In genomic region chr5:129785235-129785870, GRCm38 (mm10) we compare ENCODE assay signal across 20 mouse cellular contexts. TPM values are rescaled to one million over a fixed set of nuclear protein-coding genes. Genes with fewer than 3 reads are reported as not detected.
DNase-seq lines count a peak whose midpoint lies in the region; ATAC-seq and TF ChIP-seq lines count a peak whose summit lies in the region.
"Had no signal": no experiment of that assay in that cellular context is flagged by ENCODE, and none has a peak within 500 bp of the region (broad histone marks: within the 10 kb centered on the region; RNA-seq: fewer than 3 reads in every experiment).

No protein-coding gene starts in this region.

- no peak for TF ChIP-seq EP300 in liver, postnatal 0 days (IDR thresholded peaks at IDR 0.05; ENCODE audit: low read depth)

- H3K36me3 ChIP-seq in limb, embryonic 14.5 days (ENCODE audit: control insufficient read depth, insufficient read depth, low read length), result peaks cover 20% of the 10 kb centered on the region
- peaks cover 21% of the 10 kb centered on the region for H3K36me3 ChIP-seq in limb, embryonic 10.5 days
- H3K36me3 ChIP-seq in liver, postnatal 0 days (replicated peaks; ENCODE audit: insufficient read depth, low read length), result peaks cover 20% of the 10 kb centered on the region

- no peak overlapping the region for H3K27ac ChIP-seq in limb, embryonic 14.5 days (replicated peaks; ENCODE audit: low read depth, low read length)
- H3K27ac ChIP-seq in limb, embryonic 10.5 days, result no peak overlapping the region
- H3K27ac ChIP-seq in liver, postnatal 0 days (ENCODE audit: low read depth), result no peak overlapping the region
- H3K27ac ChIP-seq: macrophage had no signal

- H3K9me3 ChIP-seq in limb, embryonic 14.5 days (ENCODE audit: control insufficient read depth, low read length), result no peaks in the 10 kb centered on the region
- no peaks in the 10 kb centered on the region for H3K9me3 ChIP-seq in limb, embryonic 10.5 days (replicated peaks)
- no peaks in the 10 kb centered on the region for H3K9me3 ChIP-seq in liver, postnatal 0 days (ENCODE audit: low read length)
- H3K9me3 ChIP-seq: G1E; midbrain, embryonic 15.5 days had no signal

- no peak overlapping the region for H3K9ac ChIP-seq in limb, embryonic 14.5 days (ENCODE audit: low read depth, low read length, severe bottlenecking)
- H3K9ac ChIP-seq in liver, postnatal 0 days (replicated peaks), result no peak overlapping the region
- H3K9ac ChIP-seq: midbrain, embryonic 15.5 days had no signal

- H3K4me1 ChIP-seq in limb, embryonic 14.5 days (ENCODE audit: control insufficient read depth, insufficient read depth, low read length), result peaks cover 12% of the 10 kb centered on the region; the same call in 1 of the 2 replicates
- peaks cover 18% of the 10 kb centered on the region for H3K4me1 ChIP-seq in limb, embryonic 10.5 days
- peaks cover 14% of the 10 kb centered on the region for H3K4me1 ChIP-seq in liver, postnatal 0 days (ENCODE audit: insufficient read depth)

- H3K4me3 ChIP-seq in limb, embryonic 14.5 days (replicated peaks; ENCODE audit: low read length), result 0 out of 2 replicates have a peak overlapping the region, but pooled peaks have one; percentile 90
- H3K4me3 ChIP-seq in limb, embryonic 10.5 days, result no peak overlapping the region
- no peak overlapping the region for H3K4me3 ChIP-seq in liver, postnatal 0 days (ENCODE audit: low read depth, low read length)

- WGBS in limb, embryonic 14.5 days, result 80% methylated on average over 5 of the region's 5 CpGs
- WGBS in limb, embryonic 10.5 days, result 91% methylated on average over 5 of the region's 5 CpGs
- 80% methylated on average over 5 of the region's 5 CpGs for WGBS in liver, postnatal 0 days (ENCODE audit: insufficient replicate concordance)

- peak; percentile 24 for DNase-seq in CD4-positive, CD25-positive, alpha-beta regulatory T cell, adult 2 months (ENCODE audit: low read depth, low spot score)
- DNase-seq in limb, embryonic 14.5 days (ENCODE audit: low spot score), result no peak
- no peak for DNase-seq in limb, embryonic 10.5 days (ENCODE audit: low spot score)
- peak; percentile 79 for DNase-seq in ES-CJ7 (ENCODE audit: low read depth, low spot score)
- DNase-seq in liver, postnatal 0 days, result no peak
- DNase-seq in Muller cell, postnatal 12 days (ENCODE audit: inconsistent ontology term), result no peak
- DNase-seq in layer of hippocampus, postnatal 10 days (ENCODE audit: low spot score in 2 of 2), result no peak
- DNase-seq: adrenal gland, adult 8-10 months; cerebellum, adult 11 months; cerebellum, postnatal 25 days; heart, postnatal 4 days; kidney, postnatal 10 days; lung, adult 2 months; right cerebral cortex, adult 18-20 months; spleen, adult 18-20 months had no signal

- TF ChIP-seq CTCF in liver, postnatal 0 days (IDR thresholded peaks at IDR 0.05; ENCODE audit: low read depth), result peak; percentile 20; the same call in 1 of the 2 replicates

- no peak for TF ChIP-seq POLR2A in limb, embryonic 14.5 days (IDR thresholded peaks at IDR 0.05; ENCODE audit: borderline replicate concordance, extremely low read depth, insufficient read depth, insufficient read length)

- no peak overlapping the region; the same call in 1 of the 2 replicates for H3K4me2 ChIP-seq in limb, embryonic 14.5 days (replicated peaks; ENCODE audit: low read depth, low read length, severe bottlenecking)
- H3K4me2 ChIP-seq in liver, postnatal 0 days (ENCODE audit: low read depth, low read length), result no peak overlapping the region

- no peaks in the 10 kb centered on the region for H3K27me3 ChIP-seq in limb, embryonic 14.5 days (ENCODE audit: control insufficient read depth, insufficient read depth, low read length)
- no peaks in the 10 kb centered on the region for H3K27me3 ChIP-seq in limb, embryonic 10.5 days (ENCODE audit: low read depth, poor library complexity, severe bottlenecking)
- no peaks in the 10 kb centered on the region for H3K27me3 ChIP-seq in liver, postnatal 0 days (ENCODE audit: insufficient read depth, low read length)
- H3K27me3 ChIP-seq: midbrain, embryonic 15.5 days had no signal

- no peak for ATAC-seq in CD4-positive, CD25-positive, alpha-beta regulatory T cell, adult 4 months
- ATAC-seq in limb, embryonic 14.5 days (ENCODE audit: low FRiP score, low read depth), result no peak
- no peak for ATAC-seq in liver, postnatal 0 days
- ATAC-seq: forebrain, embryonic 14.5 days; midbrain, embryonic 15.5 days had no signal

RNA-seq across cellular contexts. Expression of gene Psph, which starts 1.9 kb away (rescaled TPM):
- polyA plus RNA-seq in CD4-positive, CD25-positive, alpha-beta regulatory T cell, adult 4 months (2017; shearing (Covaris generic)), result 10 to 100 TPM; 46.4 to 64.2 TPM
- polyA plus RNA-seq in limb, embryonic 14.5 days (2012; rRNA removed), result 14.5 and 15.9 TPM in 2 replicates
- polyA plus RNA-seq in limb, embryonic 14.5 days (2014; fragmentation: Nextera tagmentation; extraction: Ambion mirVana), result 28.5 and 34.1 TPM in 2 replicates
- polyA plus RNA-seq in limb, embryonic 10.5 days (2016; fragmentation: Nextera tagmentation; extraction: Ambion mirVana), result 33.8 and 34.0 TPM in 2 replicates
- 18.4 and 20.5 TPM in 2 replicates for polyA plus RNA-seq in liver, postnatal 0 days (2015; fragmentation: Nextera tagmentation; extraction: Ambion mirVana)
- 10 to 100 TPM; 23.7 to 28.5 TPM for total RNA-seq in layer of hippocampus, postnatal 10 days (2021)

Comparison
In these comparisons a context has a peak if more than half of its experiments do, and no peak if none do; other contexts are left out.
1. DNase-seq: peak in CD4-positive, CD25-positive, alpha-beta regulatory T cell, adult 2 months (single experiment) and ES-CJ7 (single experiment); none in limb, embryonic 14.5 days (single experiment), limb, embryonic 10.5 days (single experiment), liver, postnatal 0 days (single experiment), Muller cell, postnatal 12 days (single experiment) and layer of hippocampus, postnatal 10 days (0 of 2).